Mouse (Mus musculus) erythroid progenitor cell, adult 5-6 weeks (primary cell): ENCODE measurements around the gene Krtap1-3. TPM values are rescaled to one million over a fixed set of nuclear protein-coding genes. Genes with fewer than 3 reads are reported as not detected.
"Not testable (repeated sequence)": the region's sequence is repeated elsewhere in the genome, so short reads cannot be mapped to it uniquely, and the experiment has no call there.

ENCODE experiments used
- ATAC-seq: replicated peaks from 2 replicates; pipeline ENCODE4 v1.8.0; 2016; ENCODE audit warnings: moderate number of reproducible peaks, mild to moderate bottlenecking, moderate TSS enrichment, inconsistent platforms; ENCODE audit not compliant: poor library complexity, low FRiP score, severe bottlenecking
- total RNA-seq, 2 experiments: library from RNA; stranded (forward) in 1 of 2; stranded (reverse) in 1 of 2; fragments of 150-400 nt in 1 of 2; fragments of 186-747, 209-891 nt in 1 of 2; gene quantifications; 2 replicates each; pipeline versions ENCODE4 v1.2.3 to v1.2.4; 2015 to 2017; ENCODE audit warnings: low replicate concordance in 2 of 2

Gene Krtap1-3
- total RNA-seq (2015; ENCODE audit: low replicate concordance) (not detected in 2 replicates), total RNA-seq (2017; ENCODE audit: low replicate concordance) (not detected in 2 replicates)

- no peak for ATAC-seq
These were observed at the start of gene Krtap1-3 for GRCm38 (mm10) chr11:99590981-99591380. Gene Krtap1-3, minus strand, starts transcription at chr11:99591339.

DNA sequence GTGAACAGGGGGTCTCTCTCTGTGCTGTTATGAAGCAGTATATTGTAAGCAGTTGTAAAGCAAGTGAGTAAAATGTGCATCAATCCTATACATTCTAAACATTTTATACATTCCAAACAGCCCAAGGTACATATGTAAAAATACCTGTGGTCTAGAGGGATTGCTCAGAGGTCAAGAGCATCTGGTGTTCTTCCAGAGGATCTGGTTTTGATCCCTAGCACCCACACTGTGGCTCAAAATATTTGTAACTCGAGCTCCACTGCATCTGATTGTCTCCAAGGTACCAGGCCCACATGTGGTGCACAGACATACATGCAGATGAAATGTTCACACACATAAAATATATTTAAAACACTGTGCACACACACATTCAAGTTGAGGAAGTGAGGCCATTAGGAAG is 49.8 kb upstream of the Krtap1-3 start:
- no peak for ATAC-seq

GRCm38 (mm10) chr11:99637086-99637485 is 45.9 kb upstream of the Krtap1-3 start:
- ATAC-seq: no peak

- ATAC-seq: no peak
These were observed 43.6 kb upstream of the Krtap1-3 start, which contains the start of gene Krtap4-2 for GRCm38 (mm10) chr11:99634653-99635134. Gene Krtap4-2, minus strand, starts transcription at chr11:99635084.

- ATAC-seq: no peak
These were observed 42.2 kb upstream of the Krtap1-3 start for GRCm38 (mm10) chr11:99633293-99633692.

DNA sequence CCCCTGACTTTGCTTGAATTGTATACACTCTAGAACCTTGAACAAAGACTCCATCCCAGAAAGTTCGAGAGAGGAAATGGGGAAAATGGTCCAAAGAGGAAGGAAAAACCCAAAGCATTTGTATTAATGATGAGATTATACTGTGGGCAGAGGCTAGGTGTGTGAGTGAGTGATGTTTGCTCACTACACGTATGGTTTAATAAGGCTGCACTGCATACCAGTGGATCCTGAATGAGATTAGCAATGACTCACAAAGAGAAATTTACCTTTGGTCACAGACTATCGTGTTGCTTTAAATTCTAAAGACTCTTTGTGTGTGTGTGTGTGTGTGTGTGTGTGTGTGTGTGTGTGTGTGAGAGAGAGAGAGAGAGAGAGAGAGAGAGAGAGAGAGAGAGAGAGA is 39.8 kb upstream of the Krtap1-3 start:
- no peak for ATAC-seq

DNA sequence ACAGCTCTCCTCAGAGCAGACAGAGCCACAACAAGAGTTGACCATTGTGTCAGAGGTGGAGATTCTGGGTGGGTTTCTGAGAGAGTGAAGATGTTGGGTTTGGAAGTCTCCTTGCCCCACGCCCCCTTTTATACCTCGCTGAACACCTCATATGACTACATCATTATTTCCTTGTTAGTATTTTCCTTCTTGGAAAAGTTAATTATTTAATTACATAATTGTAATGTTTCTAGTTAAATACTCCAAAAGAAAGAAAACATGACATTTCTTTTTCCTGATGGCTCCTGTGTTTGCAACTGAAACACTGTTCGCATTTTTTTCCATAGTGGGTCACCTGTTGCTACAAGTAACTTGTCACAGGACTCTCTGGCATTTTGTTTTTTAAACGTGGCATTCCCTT is 37.0 kb upstream of the Krtap1-3 start, which contains the start of gene Krtap4-1:
TSS of gene Krtap4-1 (minus strand) at position 101 of the 400 bp plus-strand sequence.
- no peak for ATAC-seq

- no peak for ATAC-seq
These were observed 29.2 kb upstream of the Krtap1-3 start, which contains the start of gene Gm11562 for GRCm38 (mm10) chr11:99620335-99620734. Gene Gm11562, minus strand, starts transcription at chr11:99620435.

- no peak for ATAC-seq
These were observed 23.7 kb upstream of the Krtap1-3 start, which contains the start of gene Krtap2-4 for GRCm38 (mm10) chr11:99614796-99615363. Gene Krtap2-4, minus strand, starts transcription at chr11:99614846.

DNA sequence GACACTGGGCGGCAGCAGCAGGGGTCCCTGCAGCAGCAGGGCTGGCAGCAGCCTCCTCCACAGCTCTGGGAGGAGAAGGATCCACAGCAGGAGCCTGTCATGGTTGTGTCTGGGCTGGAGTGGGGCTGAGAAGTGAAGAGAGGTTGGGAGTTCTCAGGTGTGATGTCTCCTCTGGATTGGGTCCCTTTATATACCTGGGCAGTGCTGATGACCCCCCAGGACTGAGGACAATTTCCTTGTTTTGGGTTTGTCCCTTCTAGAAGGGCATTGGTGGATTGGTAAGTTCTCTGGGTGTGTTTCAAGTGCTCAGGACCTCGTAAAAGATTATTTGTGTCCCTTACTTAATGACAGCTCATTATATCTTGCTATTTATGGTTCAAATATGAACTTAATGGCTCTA is 18.9 kb upstream of the Krtap1-3 start, which contains the start of gene Gm11937:
TSS of gene Gm11937 (minus strand) at position 101 of the 400 bp plus-strand sequence.
- not testable (repeated sequence) for ATAC-seq

- ATAC-seq: no peak
These were observed 18.0 kb upstream of the Krtap1-3 start for GRCm38 (mm10) chr11:99609126-99609525.

DNA sequence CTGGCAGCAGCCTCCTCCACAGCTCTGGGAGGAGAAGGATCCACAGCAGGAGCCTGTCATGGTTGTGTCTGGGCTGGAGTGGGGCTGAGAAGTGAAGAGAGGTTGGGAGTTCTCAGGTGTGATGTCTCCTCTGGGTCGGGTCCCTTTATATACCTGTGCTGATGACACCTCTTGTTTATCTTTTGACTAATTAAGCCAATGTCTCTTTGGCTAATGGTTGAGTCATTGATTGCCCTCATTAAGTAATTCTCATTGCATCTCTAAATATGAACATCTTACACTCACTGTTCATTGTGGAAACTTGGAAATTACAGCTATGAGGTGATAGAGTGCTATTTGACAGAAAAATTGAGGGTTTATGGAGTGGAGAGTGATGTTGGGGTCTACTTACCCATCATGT is 12.1 kb upstream of the Krtap1-3 start, which contains the start of gene Gm11938:
TSS of gene Gm11938 (minus strand) at position 101 of the 400 bp plus-strand sequence.
- not testable (repeated sequence) for ATAC-seq

DNA sequence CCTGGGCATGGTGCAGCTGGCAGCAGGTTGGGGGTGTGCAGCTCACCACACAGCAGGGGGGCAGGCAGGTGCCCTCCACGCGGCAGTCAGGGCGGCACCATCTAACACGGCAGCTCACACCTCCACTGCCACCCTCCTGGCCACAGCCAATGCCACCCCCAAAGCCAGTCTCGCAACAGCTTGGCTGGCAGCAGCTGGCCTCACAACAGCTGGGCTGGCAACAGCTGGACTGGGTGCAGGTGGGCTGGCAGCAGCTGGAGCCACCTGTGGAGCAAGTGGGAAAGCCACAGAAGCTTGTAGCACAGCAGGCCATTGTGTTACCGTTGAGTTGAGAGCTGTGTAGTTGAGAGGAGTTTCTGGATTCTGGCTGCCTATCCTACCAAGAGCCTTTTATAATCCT is 6.6 kb upstream of the Krtap1-3 start, which contains the start of gene Krtap9-3:
TSS of gene Krtap9-3 (minus strand) at position 364 of the 400 bp plus-strand sequence.
- not testable (repeated sequence) for ATAC-seq

GRCm38 (mm10) chr11:99585096-99585495 is 6.0 kb downstream of the Krtap1-3 start:
- no peak for ATAC-seq

DNA sequence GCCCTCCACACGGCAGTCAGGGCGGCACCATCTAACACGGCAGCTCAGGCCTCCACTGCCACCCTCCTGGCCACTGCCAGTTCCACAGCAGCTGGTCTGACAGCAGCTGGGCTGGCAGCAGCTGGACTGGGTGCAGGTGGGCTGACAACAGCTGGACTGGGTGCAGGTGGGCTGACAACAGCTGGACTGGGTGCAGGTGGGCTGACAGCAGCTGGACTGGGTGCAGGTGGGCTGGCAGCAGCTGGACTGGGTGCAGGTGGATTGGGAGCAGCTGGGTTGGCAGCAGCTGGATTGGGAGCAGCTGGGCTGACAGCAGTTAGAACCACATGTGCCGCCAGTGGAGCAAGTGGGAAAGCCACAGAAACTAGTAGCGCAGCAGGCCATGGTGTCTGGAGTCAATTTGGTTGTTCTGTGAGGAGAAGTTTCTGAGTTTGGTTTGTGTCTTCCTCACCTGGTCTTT is 7.9 kb downstream of the Krtap1-3 start, which contains the start of gene Krtap1-4:
TSS of gene Krtap1-4 (minus strand) at position 410 of the 460 bp plus-strand sequence.
- no peak for ATAC-seq

DNA sequence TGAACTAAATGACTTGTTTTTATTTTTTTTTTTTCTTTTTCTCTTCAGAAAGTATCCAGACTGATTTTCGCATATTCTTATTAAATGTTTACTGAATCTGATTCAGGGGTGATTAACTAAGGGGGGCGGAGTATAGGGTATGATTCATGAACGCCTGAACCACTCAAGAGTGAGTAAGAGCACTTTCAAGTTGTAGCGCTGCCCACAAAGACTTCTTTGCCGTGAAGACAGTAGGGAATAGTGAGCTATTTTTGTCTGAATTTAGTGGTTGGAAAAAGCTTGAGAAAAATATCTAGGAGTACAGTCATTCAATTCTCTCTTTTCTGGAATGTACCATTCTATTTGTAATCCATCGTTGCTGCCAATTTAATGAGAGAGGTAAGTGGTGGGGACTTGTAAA is 9.6 kb downstream of the Krtap1-3 start:
- ATAC-seq: no peak

GRCm38 (mm10) chr11:99581051-99581450 is 10.1 kb downstream of the Krtap1-3 start:
- ATAC-seq: no peak

DNA sequence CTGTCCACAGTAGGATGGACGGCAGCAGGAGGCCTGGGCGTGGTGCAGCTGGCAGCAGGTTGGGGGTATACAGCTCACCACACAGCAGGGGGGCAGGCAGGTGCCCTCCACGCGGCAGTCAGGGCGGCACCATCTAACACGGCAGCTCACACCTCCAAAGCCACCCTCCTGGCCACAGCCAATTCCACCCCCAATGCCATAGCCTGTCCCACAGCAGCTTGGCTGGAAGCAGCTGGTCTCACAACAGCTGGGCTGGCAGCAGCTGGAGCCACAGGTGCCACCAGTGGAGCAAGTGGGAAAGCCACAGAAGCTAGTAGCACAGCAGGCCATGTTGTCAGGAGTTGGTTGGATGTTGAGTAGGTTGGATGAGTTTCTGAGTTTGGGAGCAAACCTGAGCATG is 10.5 kb downstream of the Krtap1-3 start, which contains the start of gene Krtap1-5:
TSS of gene Krtap1-5 (minus strand) at position 381 of the 400 bp plus-strand sequence.
- no peak for ATAC-seq

DNA sequence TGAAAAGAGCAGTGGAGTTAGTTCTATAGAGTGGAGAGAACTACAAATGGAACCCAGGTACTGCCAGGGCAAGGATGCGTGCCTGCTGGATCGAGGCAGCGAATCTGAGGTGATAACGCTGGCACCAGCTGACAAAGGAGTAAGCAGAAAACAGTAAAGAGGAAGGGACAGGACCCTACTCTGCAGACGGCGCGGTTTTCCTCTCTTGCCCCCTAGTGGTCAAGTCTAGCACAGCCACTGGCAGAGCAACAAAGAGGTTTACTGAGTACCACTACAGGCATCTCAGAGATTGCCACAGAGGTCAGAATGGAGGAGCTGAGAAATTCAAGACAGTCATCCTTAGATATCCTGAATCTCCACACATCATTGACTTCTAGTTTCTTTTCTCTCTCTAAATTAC is 17.0 kb downstream of the Krtap1-3 start:
- no peak for ATAC-seq

- ATAC-seq: no peak
These were observed 18.0 kb downstream of the Krtap1-3 start for GRCm38 (mm10) chr11:99573164-99573563.

- ATAC-seq: no peak
These were observed 24.6 kb downstream of the Krtap1-3 start, which contains the start of gene Krtap3-1 for GRCm38 (mm10) chr11:99566530-99566929. Gene Krtap3-1, minus strand, starts transcription at chr11:99566630.
